Mouse (Mus musculus): ENCODE data around the gene Gm21863.
"Not testable (repeated sequence)": the region's sequence is repeated elsewhere in the genome, so short reads cannot be mapped to it uniquely, and the experiment has no call there.

The Gm21863 gene

GRCm38 (mm10) chr12:19953869-19954555, at the start of gene Gm21863:
Gene Gm21863 (plus strand): TSS chr12:19954505.
- DNase-seq (ENCODE audit: low read depth): not testable (repeated sequence)

GRCm38 (mm10) chr12:19928049-19928448, 26.3 kb upstream of the Gm21863 start:
- not testable (repeated sequence) for DNase-seq (ENCODE audit: low read depth)
